Mouse (Mus musculus): ENCODE measurements around the gene Ctxn1. TPM values are rescaled to one million over a fixed set of nuclear protein-coding genes. Genes with fewer than 3 reads are reported as not detected.

Ctxn1 gene
- total RNA-seq, 2 experiments from 2014 or later = 519 to 574 TPM

DNA sequence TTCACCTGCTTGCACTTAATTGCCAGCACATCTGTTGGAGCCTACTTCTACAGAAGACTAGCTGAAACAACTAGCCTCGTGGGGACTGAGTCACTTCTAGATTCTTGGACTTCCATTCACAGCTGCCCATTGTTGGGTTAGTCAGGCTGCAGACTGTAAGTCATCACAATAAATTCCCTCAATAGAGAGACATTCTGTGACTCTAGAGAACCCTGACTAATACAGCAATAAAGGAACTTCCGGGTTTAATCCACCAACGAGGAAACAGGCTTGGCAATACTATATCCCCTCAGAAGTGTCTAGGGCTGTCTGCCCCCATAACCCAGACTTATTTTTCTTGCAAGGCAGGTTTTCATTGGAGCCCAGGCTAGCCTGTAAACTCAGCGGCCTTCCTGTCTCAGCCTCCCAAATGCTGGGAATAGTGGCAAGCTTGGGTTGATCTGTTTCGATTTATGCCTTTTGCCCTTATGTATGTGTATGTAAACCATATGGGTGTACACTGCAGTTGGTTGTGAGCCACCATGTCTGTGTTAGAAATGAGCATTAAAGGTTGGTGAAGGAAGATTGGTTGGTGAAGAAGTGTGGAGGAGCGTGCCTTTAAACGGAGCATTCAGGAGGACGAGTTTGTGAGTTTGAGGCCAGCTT lies 6.8 kb downstream of the Ctxn1 start:
- no peak for DNase-seq (ENCODE audit: low spot score in 2 of 2)

DNA sequence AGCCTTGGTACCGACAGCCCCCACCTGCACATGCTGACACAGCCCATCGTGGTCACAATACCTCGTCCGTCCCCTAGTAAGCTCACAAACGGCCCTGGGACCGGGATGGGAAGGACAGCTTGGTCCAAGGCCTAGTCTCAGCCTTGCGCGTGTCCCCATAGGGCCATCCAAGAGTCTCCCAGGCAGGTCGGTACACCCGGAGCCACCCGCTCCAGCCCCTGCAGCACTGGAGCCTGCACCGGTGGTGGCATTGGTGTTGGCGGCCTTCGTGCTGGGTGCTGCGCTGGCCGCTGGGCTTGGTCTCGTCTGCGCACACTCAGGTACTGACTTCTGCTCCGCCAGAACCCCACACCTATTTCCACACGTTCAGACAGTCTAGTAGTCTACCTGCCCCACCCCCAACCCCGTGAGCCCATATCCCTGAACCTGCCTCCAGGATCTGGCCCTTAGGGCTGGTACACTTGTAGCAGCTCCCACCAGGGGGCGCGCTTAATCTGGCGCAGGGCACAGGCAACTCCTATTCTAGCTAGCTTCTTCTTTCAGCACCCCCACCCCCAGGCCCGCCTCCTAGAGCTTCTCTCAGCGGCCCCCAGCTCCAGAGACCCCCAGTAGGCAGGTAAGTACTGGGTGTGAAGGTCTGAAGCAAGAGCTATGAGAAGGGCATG lies 8.6 kb downstream of the Ctxn1 start:
- peak; percentile 88 to 89 for DNase-seq (ENCODE audit: low spot score in 2 of 2)

DNA sequence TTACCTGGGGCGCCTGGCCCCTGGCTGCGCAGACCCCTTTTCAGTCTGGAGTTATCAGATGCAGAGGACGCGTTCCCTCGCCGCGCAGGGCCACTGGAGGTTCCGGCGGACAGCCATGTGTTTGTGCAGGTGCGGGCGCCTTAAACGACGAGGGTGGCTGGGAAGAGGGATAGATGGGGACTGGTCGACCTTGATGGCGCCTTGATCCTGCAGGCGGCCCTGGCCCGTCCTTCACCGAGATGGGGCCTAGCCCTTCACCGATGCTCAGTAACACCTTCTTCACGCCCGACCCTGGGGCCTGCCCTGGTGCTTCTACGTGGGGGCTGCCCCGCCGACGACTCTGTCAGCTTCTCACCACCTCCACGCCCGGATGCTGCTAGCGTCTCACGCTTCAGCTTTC lies 9.9 kb downstream of the Ctxn1 start:
- peak in 1 of 2 experiments; percentile 47 for DNase-seq (ENCODE audit: low spot score in 2 of 2)

DNA sequence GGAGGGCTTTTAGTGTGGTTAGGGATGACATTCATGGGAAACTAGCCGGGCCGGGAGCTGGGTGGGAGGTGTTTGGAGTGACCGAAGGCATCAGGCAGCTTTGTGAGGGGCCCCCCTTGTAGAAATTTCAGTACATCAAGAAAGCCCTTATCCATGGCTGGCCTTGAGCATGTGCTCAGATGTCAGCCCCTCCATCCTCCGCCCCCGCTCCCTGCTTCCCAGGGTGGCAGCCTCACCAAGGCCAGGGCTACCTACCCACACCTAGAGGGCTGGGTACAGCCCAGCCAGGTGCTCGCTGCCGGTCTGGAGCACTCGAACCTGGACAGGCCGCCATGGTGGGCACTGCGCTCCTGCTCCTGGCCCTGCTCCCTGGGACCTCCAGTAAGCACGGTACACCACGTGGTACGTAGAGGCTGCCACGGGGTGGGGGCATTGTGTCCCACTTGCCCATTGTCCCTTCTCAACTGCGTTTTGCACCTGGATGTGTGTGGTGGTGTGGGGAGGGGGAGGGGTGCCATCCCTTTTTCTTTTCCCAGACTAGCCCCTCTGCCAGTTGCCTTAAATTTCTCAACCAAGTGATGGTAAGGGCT lies 11.0 kb downstream of the Ctxn1 start, which contains the start of gene Tgfbr3l:
Tgfbr3l (plus strand) TSS at position 264 of the 590 bp plus-strand sequence.
- no peak for DNase-seq (ENCODE audit: low spot score in 2 of 2)

DNA sequence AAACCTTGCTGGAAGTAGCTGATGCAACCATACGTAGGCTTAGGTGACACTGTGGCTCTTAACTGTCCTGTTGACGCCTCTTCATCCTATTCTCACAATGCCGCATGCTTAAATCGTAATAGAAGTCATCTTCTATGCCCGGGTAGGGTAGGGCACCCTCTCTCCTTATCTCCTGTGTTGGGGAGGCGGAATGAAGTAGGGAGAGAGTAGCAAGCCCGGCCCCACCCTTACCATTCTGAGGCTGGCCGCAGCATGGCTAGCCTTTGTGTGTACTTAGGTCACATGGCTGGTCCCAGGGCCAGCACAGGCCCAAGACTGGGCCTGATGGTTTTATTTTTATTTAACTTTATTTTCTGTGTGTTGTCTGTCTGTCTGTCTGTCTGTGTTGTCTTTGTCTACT lies 11.8 kb downstream of the Ctxn1 start:
- no peak for DNase-seq (ENCODE audit: low spot score in 2 of 2)

DNA sequence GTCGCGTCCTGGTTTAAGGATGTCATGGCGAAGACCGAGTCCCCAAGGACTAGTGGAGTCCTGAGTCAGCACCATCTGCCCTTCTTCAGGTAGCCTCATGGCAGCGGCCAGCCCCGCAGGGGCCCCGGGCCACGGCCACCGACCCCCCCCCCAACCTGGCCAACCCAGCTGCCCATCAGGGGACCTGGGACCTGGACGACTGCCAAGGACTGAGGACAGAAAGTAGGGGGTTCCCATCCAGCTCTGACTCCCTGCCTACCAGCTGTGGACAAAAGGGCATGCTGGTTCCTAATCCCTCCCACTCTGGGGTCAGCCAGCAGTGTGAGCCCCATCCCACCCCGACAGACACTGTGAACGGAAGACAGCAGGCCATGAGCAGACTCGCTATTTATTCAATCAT lies 13.3 kb downstream of the Ctxn1 start:
- DNase-seq (ENCODE audit: low spot score in 2 of 2) = no peak

DNA sequence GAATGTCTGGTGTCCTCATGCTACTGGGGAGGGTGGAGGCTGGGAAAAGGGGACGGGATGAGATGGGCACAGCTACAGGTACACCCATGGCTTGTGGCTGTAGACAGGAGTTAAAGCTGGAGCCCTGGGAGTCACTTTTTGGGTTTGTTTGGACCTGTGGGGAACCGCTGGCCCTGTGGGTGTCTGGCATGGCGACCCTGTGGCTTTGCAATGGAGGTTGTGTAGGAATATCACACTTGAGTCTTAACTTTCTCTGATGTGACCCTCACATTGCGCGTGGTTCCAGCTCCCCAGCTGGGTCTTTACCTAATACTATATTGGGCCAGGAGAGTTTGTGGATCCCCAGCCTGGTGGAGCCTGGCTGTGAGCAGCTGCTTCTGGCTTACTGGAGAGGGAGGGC lies 14.0 kb downstream of the Ctxn1 start:
- no peak for DNase-seq (ENCODE audit: low spot score in 2 of 2)

DNA sequence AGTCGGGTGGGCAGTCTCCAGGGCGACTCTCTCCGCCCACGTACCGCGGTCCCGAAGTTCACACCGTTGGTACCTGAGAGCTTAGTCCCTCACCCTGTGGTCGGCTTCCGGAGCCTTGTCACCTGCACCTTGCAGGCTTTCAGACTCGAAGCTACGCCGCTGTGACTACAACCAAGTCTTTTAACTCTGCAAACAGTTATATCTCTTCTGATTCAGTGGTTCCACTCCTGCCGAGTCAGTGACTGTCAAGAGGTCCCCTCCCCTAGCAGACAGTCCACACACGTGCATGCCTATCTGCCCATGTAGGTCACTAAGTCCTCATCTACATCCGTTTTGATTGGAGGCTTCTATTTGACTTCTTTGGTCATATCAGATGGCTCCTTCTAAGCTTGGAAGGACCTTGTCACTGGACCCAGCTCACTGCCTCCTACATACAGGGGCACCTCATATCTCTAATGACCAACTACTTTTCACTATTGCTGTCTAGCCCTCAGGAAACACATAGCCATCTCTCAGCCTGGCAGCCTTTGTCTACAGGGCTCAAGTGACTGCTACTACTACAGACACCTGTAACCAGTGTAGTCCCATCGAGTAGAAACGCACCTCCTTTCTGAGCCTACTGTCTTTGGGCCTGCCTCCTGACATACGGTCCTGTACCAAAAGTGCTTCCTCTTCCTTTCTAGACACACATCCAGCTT lies 19.7 kb downstream of the Ctxn1 start:
- DNase-seq (ENCODE audit: low spot score in 2 of 2) = no peak

DNA sequence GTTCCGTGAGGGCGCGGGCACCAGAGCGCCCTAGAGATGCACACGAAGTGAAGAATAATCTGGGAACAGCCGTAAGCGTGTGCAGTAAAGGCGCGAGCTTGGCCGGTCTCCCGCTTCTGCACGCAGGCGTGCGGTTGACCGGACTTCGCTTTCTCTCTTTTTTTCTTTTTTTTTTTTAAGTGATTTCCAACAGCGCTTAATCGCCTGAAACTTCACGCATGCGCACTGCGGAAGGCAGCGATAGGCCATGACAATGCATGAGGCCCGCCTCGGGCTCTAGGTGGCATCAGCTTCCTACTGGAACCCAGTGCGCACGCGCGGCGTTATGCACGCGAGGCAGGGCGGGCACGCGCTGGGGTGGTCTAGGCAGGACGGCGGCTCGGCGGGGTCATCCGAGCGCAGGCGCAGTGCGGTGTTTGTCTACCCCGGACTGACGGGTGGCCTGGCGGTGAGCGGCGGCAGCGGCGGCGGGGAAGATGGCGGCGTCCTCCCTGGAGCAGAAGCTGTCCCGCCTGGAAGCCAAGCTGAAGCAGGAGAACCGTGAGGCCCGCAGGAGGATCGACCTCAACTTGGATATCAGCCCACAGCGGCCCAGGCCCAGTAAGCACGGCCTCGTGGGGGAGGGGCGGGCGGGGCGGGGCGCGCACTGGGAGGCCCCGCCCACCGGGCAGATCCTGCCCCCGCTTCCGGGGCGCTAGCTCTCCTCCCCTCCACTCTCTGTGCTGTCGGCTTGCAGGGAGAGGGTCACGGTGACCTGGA lies 20.5 kb downstream of the Ctxn1 start, which contains the start of the genes Map2k7 and Gm49320:
Map2k7 (plus strand) TSS at position 307 of the 759 bp plus-strand sequence.
Gm49320 (plus strand) TSS at position 432 of the 759 bp plus-strand sequence.
- DNase-seq (ENCODE audit: low spot score in 2 of 2) = peak; percentile 100

DNA sequence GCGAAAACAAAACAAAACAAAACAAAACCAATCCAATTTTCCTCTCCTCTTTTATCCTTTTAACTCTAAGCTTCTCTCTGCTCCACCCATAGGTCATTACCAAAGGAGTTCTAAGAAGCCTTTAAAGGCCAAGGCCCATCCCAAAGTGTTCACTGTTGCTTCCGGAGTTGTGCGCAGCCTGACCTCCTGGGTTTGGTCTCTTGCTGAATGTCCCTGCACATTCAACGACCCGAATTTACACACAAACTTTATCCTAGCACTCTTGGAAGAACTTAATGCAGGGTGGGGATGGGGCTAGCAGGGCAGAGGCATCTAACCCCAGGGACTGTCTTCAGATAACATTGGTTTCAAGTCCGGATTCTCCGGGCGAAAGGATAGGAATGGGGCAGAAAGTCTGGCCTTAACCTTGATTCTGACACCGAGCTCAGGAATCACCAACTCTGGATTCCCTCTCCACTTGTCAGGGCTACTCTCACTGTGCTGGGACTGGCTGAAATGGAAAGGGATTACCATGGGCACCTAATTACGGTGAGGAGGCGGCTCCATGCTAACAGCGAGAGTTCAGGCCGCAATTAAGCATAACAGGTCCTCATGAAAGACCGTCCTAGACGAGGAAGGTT lies 21.1 kb downstream of the Ctxn1 start:
- DNase-seq (ENCODE audit: low spot score in 2 of 2) = no peak

DNA sequence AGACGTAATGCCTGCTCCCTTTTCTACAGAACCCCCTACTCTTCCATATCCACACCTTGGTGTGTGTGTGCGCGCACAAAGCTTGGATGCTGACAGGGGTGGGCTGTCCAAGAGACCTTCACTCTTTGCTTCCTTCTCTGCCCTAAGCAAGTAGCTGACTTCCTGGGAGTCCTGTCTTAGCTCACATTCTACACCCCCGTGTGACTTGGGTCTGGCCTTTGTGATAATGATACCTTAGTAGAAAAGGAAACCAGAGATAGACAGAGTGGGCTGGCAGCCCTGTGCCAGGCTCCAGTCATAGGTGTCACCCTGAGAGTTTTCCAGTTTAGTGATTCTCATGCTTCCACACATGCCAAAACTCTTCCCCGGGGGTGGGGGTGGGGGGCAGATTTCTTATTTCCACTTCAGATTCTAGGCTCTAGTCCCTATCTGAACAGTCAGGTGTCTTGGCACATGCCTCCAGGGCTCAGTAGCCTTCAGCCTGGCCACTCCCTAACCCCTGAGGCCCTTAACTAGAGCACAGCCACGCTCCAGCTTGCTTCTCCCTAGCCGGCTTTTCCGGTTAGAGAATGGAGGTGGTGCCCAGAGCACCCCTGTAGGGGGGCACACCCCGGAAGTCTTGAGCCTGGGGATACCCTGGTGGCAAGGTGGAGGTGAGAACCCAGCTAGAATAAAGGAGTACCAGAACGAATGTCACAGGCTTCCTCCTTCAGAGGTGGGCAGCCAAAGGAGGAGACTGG lies 28.3 kb downstream of the Ctxn1 start:
- DNase-seq (ENCODE audit: low spot score in 2 of 2) = no peak

DNA sequence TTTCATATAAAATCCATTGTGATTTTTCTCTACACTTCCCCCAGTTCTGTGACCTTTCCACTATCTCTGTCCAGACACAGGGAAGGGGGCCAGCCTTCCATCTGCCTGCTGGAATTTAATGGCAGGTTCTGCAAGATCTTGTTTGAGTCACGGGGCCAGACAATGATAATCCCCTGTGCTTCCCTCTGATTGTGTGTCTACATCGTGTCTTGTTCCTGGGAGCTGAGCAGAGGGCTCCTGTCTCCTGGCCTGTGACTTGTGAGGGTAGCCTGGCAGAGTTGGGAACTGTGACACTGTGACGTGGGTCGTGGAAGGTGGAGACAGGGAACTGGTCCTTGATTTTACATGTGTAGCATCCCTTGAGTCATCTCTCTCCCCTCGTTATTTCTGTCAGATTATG lies 29.3 kb downstream of the Ctxn1 start:
- no peak for DNase-seq (ENCODE audit: low spot score in 2 of 2)

DNA sequence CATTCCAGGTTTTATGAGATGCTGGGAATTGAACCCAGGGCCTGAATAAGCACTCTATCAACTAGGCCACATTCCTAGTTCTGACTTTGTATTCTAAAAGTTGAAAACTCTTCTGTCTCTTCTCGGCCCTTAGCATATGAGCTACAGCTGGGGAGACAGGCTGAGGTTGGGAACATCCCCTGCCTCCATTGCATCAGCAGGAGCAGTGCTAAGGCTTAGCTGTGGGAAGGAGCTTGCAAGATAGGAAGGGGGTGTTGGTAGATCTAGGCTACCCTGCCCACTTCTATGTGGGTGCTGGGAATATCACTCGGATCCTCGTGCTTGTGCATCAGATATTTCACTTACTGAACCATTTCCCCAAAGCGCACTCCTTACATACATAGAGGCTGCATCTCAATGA lies 31.2 kb downstream of the Ctxn1 start:
- no peak for DNase-seq (ENCODE audit: low spot score in 2 of 2)

DNA sequence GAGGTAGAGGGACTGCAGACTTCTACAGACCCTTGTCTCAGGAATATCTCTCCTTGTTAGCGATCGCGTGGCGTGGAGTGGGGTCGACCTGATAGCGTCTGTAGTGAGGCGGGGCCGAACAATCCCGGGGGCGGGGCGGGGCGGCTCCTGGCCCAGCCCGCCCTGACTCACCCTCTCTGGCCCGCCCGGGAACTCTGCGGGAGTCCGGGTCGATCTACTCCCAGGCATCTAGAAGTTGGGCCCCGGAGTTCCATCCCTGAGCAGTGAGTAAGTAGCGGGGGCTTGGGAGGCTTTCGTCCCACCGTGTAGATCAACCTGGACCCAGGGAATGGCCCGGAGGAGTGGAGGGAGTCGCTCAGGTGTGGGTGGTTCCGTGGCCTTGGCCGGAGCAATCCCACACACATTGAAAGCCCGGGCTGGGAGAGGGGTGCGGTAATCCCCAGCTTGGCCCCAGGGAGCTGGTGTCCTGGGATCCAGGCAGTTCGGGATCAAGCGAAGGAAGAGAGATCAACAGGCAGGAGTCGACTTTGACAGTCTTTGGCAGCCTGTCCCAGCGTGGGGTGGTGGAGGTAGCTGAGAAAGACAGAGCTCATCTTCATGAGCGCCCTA lies 32.2 kb downstream of the Ctxn1 start, which contains the start of gene Lrrc8e:
Lrrc8e (plus strand) TSS at position 89 of the 609 bp plus-strand sequence.
- no peak for DNase-seq (ENCODE audit: low spot score in 2 of 2)

DNA sequence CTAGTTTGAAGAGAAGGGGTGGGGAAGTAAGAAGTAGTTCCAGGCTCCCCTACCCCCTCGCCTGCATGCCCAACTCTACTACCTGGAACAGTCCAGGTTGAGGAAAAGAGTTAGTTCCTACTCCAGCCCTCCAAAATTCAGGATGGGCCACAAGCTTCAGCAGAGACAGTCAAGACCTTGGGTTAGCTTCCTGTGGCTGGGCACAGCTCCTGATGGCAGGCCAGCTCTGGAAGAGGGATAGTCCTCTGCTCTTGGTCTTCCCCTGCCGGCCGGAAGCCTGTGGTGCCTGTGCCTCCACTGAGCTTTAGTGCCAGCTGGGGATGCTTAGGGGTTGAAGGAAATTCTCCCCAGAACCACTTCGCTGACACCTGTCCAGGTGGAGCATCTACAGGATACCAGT lies 32.8 kb downstream of the Ctxn1 start:
- DNase-seq (ENCODE audit: low spot score in 2 of 2) = no peak

DNA sequence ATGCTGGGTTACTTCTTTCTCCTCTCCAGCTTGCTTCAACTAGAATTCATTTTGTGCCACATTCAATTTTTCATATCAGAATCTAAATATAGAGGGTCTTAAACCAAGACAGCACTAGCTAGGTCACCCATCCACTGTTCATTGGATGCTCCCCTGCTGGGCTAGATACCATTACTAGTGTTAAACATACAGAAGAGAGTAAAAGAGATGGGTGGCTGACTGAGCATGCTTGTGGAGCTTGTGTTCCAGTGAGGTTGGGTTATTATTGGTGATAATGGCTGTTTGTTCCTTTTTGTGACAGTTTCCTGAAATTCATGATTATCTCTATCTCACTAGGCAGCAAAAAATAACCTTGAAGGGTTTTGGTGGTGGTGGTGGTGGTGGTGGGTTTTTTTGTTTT lies 37.0 kb downstream of the Ctxn1 start:
- no peak for DNase-seq (ENCODE audit: low spot score in 2 of 2)

DNA sequence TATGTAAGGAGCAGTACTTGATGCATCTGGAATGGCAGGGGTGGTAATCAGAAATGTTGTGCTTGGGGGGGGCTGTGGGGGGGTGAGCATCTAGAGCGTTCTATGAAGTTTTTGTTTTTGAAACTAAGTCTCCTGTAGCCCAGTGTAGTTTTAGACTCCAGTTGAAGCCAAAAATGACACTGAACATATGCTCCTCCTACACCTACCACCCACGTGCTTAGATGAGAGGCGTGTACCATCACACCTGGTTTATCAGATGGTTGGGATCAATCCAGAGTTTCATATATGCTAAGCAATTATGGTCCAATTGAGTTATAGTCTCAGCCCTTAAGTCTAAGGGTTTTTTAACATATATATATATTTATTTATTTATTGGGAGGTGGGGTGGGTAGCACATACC lies 39.5 kb downstream of the Ctxn1 start:
- peak in 1 of 2 experiments; percentile 39 for DNase-seq (ENCODE audit: low spot score in 2 of 2)

DNA sequence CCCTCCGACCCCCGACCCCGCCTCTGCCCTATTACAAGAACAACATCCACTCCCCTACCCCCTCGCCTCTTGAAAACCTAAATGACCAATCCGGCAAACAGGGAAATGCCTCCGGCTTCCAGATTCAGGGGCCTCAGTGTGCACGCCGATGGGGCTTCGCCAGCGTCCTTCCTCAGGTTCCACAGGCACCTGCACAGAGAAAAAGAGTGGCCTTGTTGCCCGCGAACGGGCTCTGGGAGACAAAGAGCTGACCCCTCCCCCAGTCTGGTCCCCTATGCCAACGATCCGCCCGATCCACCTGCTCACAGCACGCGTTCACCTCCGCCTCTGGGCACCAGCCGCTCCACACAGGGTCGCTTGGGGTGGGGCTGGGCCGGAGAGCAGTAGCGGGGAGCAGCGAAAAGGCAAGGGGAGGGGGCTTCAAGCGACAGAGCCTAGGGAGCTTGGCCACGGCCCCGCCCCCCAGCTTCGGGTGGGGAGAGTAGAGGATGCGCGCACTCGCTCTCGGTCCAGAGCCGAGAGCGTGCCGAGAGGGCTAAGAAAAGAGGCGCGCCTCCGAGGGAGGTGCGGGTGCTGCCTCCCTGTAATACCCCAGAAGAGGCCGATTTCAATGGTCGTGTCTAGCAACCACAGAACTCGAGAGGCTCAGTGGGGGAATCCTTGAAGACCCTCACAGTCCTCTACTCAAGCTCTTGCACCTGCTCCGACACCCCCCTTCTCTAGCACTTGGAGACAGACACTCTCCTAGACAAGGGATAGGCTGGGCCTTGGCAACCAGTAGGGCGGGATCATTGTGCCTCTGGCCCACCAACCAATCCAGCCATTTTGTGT lies 42.1 kb downstream of the Ctxn1 start, which contains the start of gene Prr36:
Prr36 (minus strand) TSS at position 669 of the 831 bp plus-strand sequence.
- peak in 1 of 2 experiments; percentile 63 for DNase-seq (ENCODE audit: low spot score in 2 of 2)

All from left cerebral cortex, adult 18-20 months (tissue).